Mouse (Mus musculus): Measurements from ENCODE around the gene Cdkl1. TPM values are rescaled to one million over a fixed set of nuclear protein-coding genes. Genes with fewer than 3 reads are reported as not detected.

The Cdkl1 gene
- total and polyA plus RNA-seq, 3 experiments = 0.08 to 0.32 TPM; not detected in 1

GRCm38 (mm10) chr12:69768841-69769240, 22.2 kb downstream of the Cdkl1 start:
- TF ChIP-seq EP300 (IDR thresholded peaks at IDR 0.05; ENCODE audit: low read depth in 1 of 2, low read length in 2 of 2) = 0 out of 4 replicates have a peak, but pooled peaks have one; percentile 12 to 23
- no peak for TF ChIP-seq BHLHE40 (IDR thresholded peaks at IDR 0.05; ENCODE audit: borderline replicate concordance, low read depth, low read length)
- no peak for TF ChIP-seq MYC (IDR thresholded peaks at IDR 0.05; ENCODE audit: low read depth, low read length)
- no peak for TF ChIP-seq POLR2AphosphoS2 (IDR thresholded peaks at IDR 0.05; ENCODE audit: low read length)
- TF ChIP-seq USF1 (IDR thresholded peaks at IDR 0.05; ENCODE audit: low read depth, low read length) = peak; percentile 72; the same call in 1 of the 2 replicates
- TF ChIP-seq MAX (IDR thresholded peaks at IDR 0.05; ENCODE audit: low read length) = peak; percentile 42; the same call in 1 of the 2 replicates
- peak; percentile 41 for TF ChIP-seq TAL1 (IDR thresholded peaks at IDR 0.05; ENCODE audit: low read length)
- TF ChIP-seq HCFC1 (IDR thresholded peaks at IDR 0.05; ENCODE audit: low read depth, low read length) = no peak
- TF ChIP-seq ZKSCAN1 (IDR thresholded peaks at IDR 0.05; ENCODE audit: low read depth, low read length) = no peak
- no peak for TF ChIP-seq NRF1 (IDR thresholded peaks at IDR 0.05; ENCODE audit: insufficient read depth, low read depth, low read length, poor library complexity, severe bottlenecking)
- TF ChIP-seq SMC3 (IDR thresholded peaks at IDR 0.05; ENCODE audit: low read depth, low read length) = no peak
- TF ChIP-seq MXI1 (IDR thresholded peaks at IDR 0.05; ENCODE audit: low read depth, low read length) = 0 out of 2 replicates have a peak, but pooled peaks have one; percentile 21
- TF ChIP-seq TCF12 (IDR thresholded peaks at IDR 0.05; ENCODE audit: low read depth, low read length) = peak; percentile 42; the same call in 1 of the 2 replicates
- Histone ChIP-seq H3K79me2 (ENCODE audit: control insufficient read depth, insufficient read depth, low read length, poor library complexity) (no peaks in the 10 kb centered on the region), H3K36me3 (ENCODE audit: control insufficient read depth in 1 of 2, insufficient read depth in 2 of 2, low read length in 2 of 2) (peaks cover 0 to 2% of the 10 kb centered on the region in 2 experiments; a peak in 1 of 4 replicates), H3K4me3 (ENCODE audit: control insufficient read depth in 1 of 2, insufficient read depth in 1 of 2, low read depth in 2 of 2, low read length in 2 of 2) (no peak overlapping the region), H3K27ac (ENCODE audit: control insufficient read depth, low read depth, low read length) (no peak overlapping the region), H3K4me1 (ENCODE audit: control insufficient read depth in 1 of 2, insufficient read depth in 2 of 2, low read length in 2 of 2) (peaks cover 6 to 15% of the 10 kb centered on the region in 2 experiments; a peak in 3 of 4 replicates), H3K9ac (ENCODE audit: control insufficient read depth, low read depth, low read length, poor library complexity, severe bottlenecking) (no peak overlapping the region), H3K27me3 (ENCODE audit: control insufficient read depth in 1 of 2, insufficient read depth in 2 of 2, low read length in 2 of 2) (no peaks in the 10 kb centered on the region), H3K9me3 (replicated peaks; ENCODE audit: insufficient read depth, low read length) (no peaks in the 10 kb centered on the region)
- DNase-seq (ENCODE audit: low read depth, low spot score) = peak; percentile 26

GRCm38 (mm10) chr12:69767476-69768258, 23.4 kb downstream of the Cdkl1 start:
- Histone ChIP-seq H3K4me3 (ENCODE audit: control insufficient read depth in 1 of 2, insufficient read depth in 1 of 2, low read depth in 2 of 2, low read length in 2 of 2) (no peak overlapping the region), H3K9me3 (replicated peaks; ENCODE audit: insufficient read depth, low read length) (no peaks in the 10 kb centered on the region), H3K27me3 (ENCODE audit: control insufficient read depth in 1 of 2, insufficient read depth in 2 of 2, low read length in 2 of 2) (no peaks in the 10 kb centered on the region), H3K9ac (ENCODE audit: control insufficient read depth, low read depth, low read length, poor library complexity, severe bottlenecking) (no peak overlapping the region), H3K79me2 (ENCODE audit: control insufficient read depth, insufficient read depth, low read length, poor library complexity) (no peaks in the 10 kb centered on the region), H3K36me3 (ENCODE audit: control insufficient read depth in 1 of 2, insufficient read depth in 2 of 2, low read length in 2 of 2) (peaks cover 0 to 2% of the 10 kb centered on the region in 2 experiments; a peak in 1 of 4 replicates), H3K27ac (ENCODE audit: control insufficient read depth, low read depth, low read length) (no peak overlapping the region), H3K4me1 (ENCODE audit: control insufficient read depth in 1 of 2, insufficient read depth in 2 of 2, low read length in 2 of 2) (peaks cover 6 to 15% of the 10 kb centered on the region in 2 experiments; a peak in 3 of 4 replicates)
- TF ChIP-seq MAFK (IDR thresholded peaks at IDR 0.05; ENCODE audit: borderline replicate concordance, low read depth, low read length) (no peak), MYB (IDR thresholded peaks at IDR 0.05; ENCODE audit: low read depth, low read length) (no peak), ZKSCAN1 (IDR thresholded peaks at IDR 0.05; ENCODE audit: low read depth, low read length) (no peak)
- DNase-seq (ENCODE audit: low read depth, low spot score) = no peak
